Mouse (Mus musculus) cerebellum, adult 2 months (tissue): Measurements from ENCODE around the gene Hsd17b1. TPM values are rescaled to one million over a fixed set of nuclear protein-coding genes. Genes with fewer than 3 reads are reported as not detected.
A peak's percentile ranks its signal among the peaks of the same experiment; 100 is the strongest.

ENCODE experiments used
- DNase-seq, 2 experiments: peaks; one replicate each; pipeline ENCODE4 v3.0.0; 2021
- H3K27ac ChIP-seq: fragments of 200-500 bp; 2 replicates; pipeline ENCODE4 v1.5.1; 2012; ENCODE audit warnings: low read length, control low read depth, inconsistent platforms; ENCODE audit not compliant: insufficient read depth
- H3K27me3 ChIP-seq: fragments of 200-500 bp; 2 replicates; pipeline ENCODE4 v1.6.1; 2012; ENCODE audit warnings: inconsistent platforms, mild to moderate bottlenecking, low read length, moderate library complexity; ENCODE audit not compliant: control insufficient read depth, insufficient read depth
- H3K4me1 ChIP-seq: fragments of 200-500 bp; 2 replicates; pipeline ENCODE4 v1.6.1; 2011; ENCODE audit warnings: low read length; ENCODE audit not compliant: control insufficient read depth, insufficient read depth
- H3K4me3 ChIP-seq: fragments of 200-500 bp; replicated peaks from 2 replicates; pipeline ENCODE3; 2011; ENCODE audit warnings: mild to moderate bottlenecking, low read depth, low read length, control low read depth; ENCODE audit not compliant: insufficient read depth
- CTCF ChIP-seq: fragments of 200-500 bp; IDR thresholded peaks from 2 replicates; pipeline ENCODE4 v1.5.1; 2011; ENCODE audit warnings: low read depth, mild to moderate bottlenecking, control low read depth, low read length, moderate library complexity, borderline replicate concordance; ENCODE audit not compliant: insufficient read depth
- POLR2A ChIP-seq: fragments of 200-500 bp; IDR thresholded peaks from 2 replicates; pipeline ENCODE4 v1.6.1; 2011; ENCODE audit warnings: low read length, control low read depth, borderline replicate concordance; ENCODE audit not compliant: insufficient read depth
- WGBS: fragments of 180-500 bp; shearing (Covaris S2); methylation state at CpG from one replicate; pipeline ENCODE4 v1.1.7; 2018; 5-methylcytosine and 5-hydroxymethylcytosine counted together
- polyA plus RNA-seq: library from polyadenylated mRNA; depleted of rRNA; stranded (reverse); fragments of >200 nt; gene quantifications from 2 replicates; pipeline ENCODE4 v1.2.3, GENCODE M21; 2012

Hsd17b1 gene
- polyA plus RNA-seq, 1 experiment: 0.84 TPM

GRCm38 (mm10) chr11:101035328-101035695, 42.9 kb upstream of the Hsd17b1 start:
- no peak overlapping the region for H3K27ac ChIP-seq
- H3K27me3 ChIP-seq: no peaks in the 10 kb centered on the region
- no peaks in the 10 kb centered on the region for H3K4me1 ChIP-seq
- no peak for TF ChIP-seq CTCF
- no peak for TF ChIP-seq POLR2A
- DNase-seq: no peak
- no peak overlapping the region for H3K4me3 ChIP-seq
- 82% methylated on average over 4 of the region's 4 CpGs for WGBS

GRCm38 (mm10) chr11:101037795-101038194, 40.4 kb upstream of the Hsd17b1 start:
- WGBS: 49% methylated on average over 10 of the region's 10 CpGs
- H3K4me1 ChIP-seq: no peaks in the 10 kb centered on the region
- no peak for DNase-seq
- no peak for TF ChIP-seq POLR2A
- TF ChIP-seq CTCF: no peak
- no peak overlapping the region for H3K4me3 ChIP-seq
- H3K27ac ChIP-seq: no peak overlapping the region
- no peaks in the 10 kb centered on the region for H3K27me3 ChIP-seq

- no peak for DNase-seq
- TF ChIP-seq CTCF (no peak), POLR2A (no peak)
- WGBS: 70% methylated on average over 4 of the region's 4 CpGs
- Histone ChIP-seq H3K27ac (no peak overlapping the region), H3K4me1 (peaks cover 17% of the 10 kb centered on the region), H3K4me3 (no peak overlapping the region), H3K27me3 (no peaks in the 10 kb centered on the region)
Measured at GRCm38 (mm10) chr11:101045826-101046225, 32.4 kb upstream of the Hsd17b1 start.

- Histone ChIP-seq H3K4me3 (no peak overlapping the region), H3K4me1 (peaks cover 23% of the 10 kb centered on the region), H3K27ac (no peak overlapping the region), H3K27me3 (no peaks in the 10 kb centered on the region)
- DNase-seq: no peak
- 63% methylated on average over 9 of the region's 9 CpGs for WGBS
- no peak for TF ChIP-seq CTCF
- TF ChIP-seq POLR2A: no peak
Measured at GRCm38 (mm10) chr11:101046440-101046839, 31.8 kb upstream of the Hsd17b1 start.

GRCm38 (mm10) chr11:101047502-101047901, 30.7 kb upstream of the Hsd17b1 start:
- Histone ChIP-seq H3K4me1 (peaks cover 23% of the 10 kb centered on the region), H3K27ac (no peak overlapping the region), H3K27me3 (no peaks in the 10 kb centered on the region), H3K4me3 (no peak overlapping the region)
- WGBS: 83% methylated on average over 3 of the region's 3 CpGs
- TF ChIP-seq POLR2A (no peak), CTCF (no peak)
- DNase-seq: no peak

GRCm38 (mm10) chr11:101050359-101050758, 27.9 kb upstream of the Hsd17b1 start:
- Histone ChIP-seq H3K27me3 (no peaks in the 10 kb centered on the region), H3K4me1 (peaks cover 23% of the 10 kb centered on the region), H3K27ac (no peak overlapping the region), H3K4me3 (no peak overlapping the region)
- 13% methylated on average over 9 of the region's 9 CpGs for WGBS
- DNase-seq: peak; percentile 71 to 82
- TF ChIP-seq POLR2A (no peak), CTCF (no peak)

- Histone ChIP-seq H3K4me3 (no peak overlapping the region), H3K27me3 (no peaks in the 10 kb centered on the region), H3K27ac (no peak overlapping the region; the same call in 1 of the 2 replicates), H3K4me1 (peaks cover 21% of the 10 kb centered on the region)
- TF ChIP-seq POLR2A (no peak), CTCF (no peak)
- peak; percentile 57 to 59 for DNase-seq
- WGBS: 17% methylated on average over 6 of the region's 6 CpGs
Measured at GRCm38 (mm10) chr11:101051051-101051493, 27.1 kb upstream of the Hsd17b1 start.

GRCm38 (mm10) chr11:101051617-101052016, 26.6 kb upstream of the Hsd17b1 start:
- no peak for DNase-seq
- no peak for TF ChIP-seq CTCF
- TF ChIP-seq POLR2A: no peak
- 72% methylated on average over 8 of the region's 8 CpGs for WGBS
- Histone ChIP-seq H3K4me3 (no peak overlapping the region), H3K27me3 (no peaks in the 10 kb centered on the region), H3K27ac (no peak overlapping the region; the same call in 1 of the 2 replicates), H3K4me1 (peaks cover 21% of the 10 kb centered on the region)
